Mouse (Mus musculus) neural tube, embryonic 15.5 days (tissue): ENCODE data around the gene Lrrk1. TPM values are rescaled to one million over a fixed set of nuclear protein-coding genes. Genes with fewer than 3 reads are reported as not detected.

Experiments
- ATAC-seq: fragments of 200-750 bp; cut with Nextera tagmentation; 2 replicates; pipeline ENCODE4 v1.8.0; 2017; ENCODE audit warnings: mild to moderate bottlenecking, moderate TSS enrichment, moderate library complexity; ENCODE audit not compliant: low FRiP score
- H3K27ac ChIP-seq: fragments of 300-500 bp; sonication (generic); replicated peaks from 2 replicates; pipeline ENCODE4 v1.5.1; 2015; ENCODE audit warnings: mild to moderate bottlenecking, inconsistent platforms
- H3K27me3 ChIP-seq: fragments of 300-500 bp; sonication (generic); replicated peaks from 2 replicates; pipeline ENCODE4 v1.6.1; 2015; ENCODE audit warnings: inconsistent platforms
- H3K36me3 ChIP-seq: fragments of 300-500 bp; sonication (generic); 2 replicates; pipeline ENCODE4 v1.6.1; 2015; ENCODE audit warnings: inconsistent platforms
- H3K4me1 ChIP-seq: fragments of 300-500 bp; sonication (generic); 2 replicates; pipeline ENCODE4 v1.6.1; 2015; ENCODE audit warnings: inconsistent platforms
- H3K4me2 ChIP-seq: fragments of 300-500 bp; sonication (generic); 2 replicates; pipeline ENCODE4 v1.6.1; 2015; ENCODE audit warnings: inconsistent platforms, mild to moderate bottlenecking, moderate library complexity
- H3K4me3 ChIP-seq: fragments of 300-500 bp; sonication (generic); replicated peaks from 2 replicates; pipeline ENCODE4 v1.5.1; 2015; ENCODE audit warnings: mild to moderate bottlenecking, inconsistent platforms
- H3K9ac ChIP-seq: fragments of 300-500 bp; sonication (generic); replicated peaks from 2 replicates; pipeline ENCODE4 v1.6.1; 2015; ENCODE audit warnings: mild to moderate bottlenecking, inconsistent platforms
- H3K9me3 ChIP-seq: fragments of 300-500 bp; sonication (generic); replicated peaks from 2 replicates; pipeline ENCODE4 v1.6.1; 2016; ENCODE audit warnings: inconsistent platforms
- WGBS: fragments of 180-500 bp; shearing (Covaris S2); methylation state at CpG from one replicate; pipeline ENCODE4 v1.1.7; 2015; ENCODE audit warnings: mixed read lengths; 5-methylcytosine and 5-hydroxymethylcytosine counted together
- polyA plus RNA-seq: library from polyadenylated mRNA; unstranded; fragments of >200 nt; fragmentation: Nextera tagmentation; extraction: Ambion mirVana; gene quantifications from 2 replicates; pipeline ENCODE4 v1.2.1, GENCODE M21; 2015

The Lrrk1 gene
- polyA plus RNA-seq, 1 experiment from 2014 or later: 5.1 TPM

DNA sequence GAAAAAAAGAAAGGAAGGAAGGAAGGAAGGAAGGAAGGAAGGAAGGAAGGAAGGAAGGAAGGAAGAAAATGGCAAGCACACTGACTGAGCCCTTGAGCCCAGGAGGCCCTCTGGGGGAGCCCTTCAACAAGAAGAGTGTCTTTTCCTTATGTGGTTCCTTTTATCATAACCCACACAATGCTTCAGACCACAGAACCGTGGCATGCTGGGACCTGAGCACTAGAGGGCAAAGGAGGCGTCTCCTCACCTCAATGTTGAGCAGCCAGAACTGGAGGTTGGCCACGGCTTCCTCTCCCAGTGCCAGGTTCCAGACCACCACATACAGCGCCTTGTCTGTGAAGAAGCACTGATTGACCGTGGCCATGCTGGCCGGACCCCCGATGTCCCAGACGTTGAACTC is 96.1 kb downstream of the Lrrk1 start:
- Histone ChIP-seq H3K4me3 (no peak overlapping the region), H3K9me3 (no peaks in the 10 kb centered on the region), H3K27ac (no peak overlapping the region), H3K27me3 (no peaks in the 10 kb centered on the region), H3K36me3 (0 out of 2 replicates have a peak, but pooled peaks cover 3% of the 10 kb centered on the region), H3K4me2 (no peak overlapping the region), H3K9ac (no peak overlapping the region), H3K4me1 (peaks cover 2% of the 10 kb centered on the region)
- whole genome bisulfite sequencing: 89% methylated on average over 8 of the region's 8 CpGs
- ATAC-seq: no peak

DNA sequence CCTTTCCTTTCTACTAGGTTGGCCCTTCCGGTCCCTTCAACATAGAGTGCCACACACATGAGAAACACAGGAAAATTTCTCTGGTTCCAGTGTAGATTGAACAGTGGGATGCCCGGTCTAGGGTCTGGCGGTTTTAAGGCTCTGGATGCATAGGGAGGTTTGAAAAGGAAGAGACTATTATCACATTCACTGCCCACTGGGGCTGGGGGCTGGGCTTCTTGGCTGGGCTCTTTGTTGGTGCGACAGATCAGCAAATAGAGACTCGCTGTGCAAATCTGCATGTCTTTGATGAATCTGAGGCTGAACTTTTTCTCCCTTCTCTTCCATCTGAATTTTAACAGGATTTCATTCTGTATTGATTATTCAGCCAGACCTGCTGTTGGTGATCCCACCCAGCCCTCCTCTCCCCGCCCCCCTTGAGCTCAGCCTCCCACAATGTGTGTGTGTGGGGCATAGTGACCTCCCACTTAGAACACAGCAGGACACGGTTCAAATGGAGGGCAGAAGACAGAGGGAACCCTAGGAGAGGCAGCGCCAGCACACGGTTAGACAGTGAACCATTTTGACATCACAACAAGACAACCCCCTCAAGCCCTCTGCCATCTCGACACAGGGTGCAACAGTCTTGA is 105.1 kb downstream of the Lrrk1 start:
- Histone ChIP-seq H3K27ac (peak overlapping the region; percentile 60), H3K9ac (no peak overlapping the region), H3K36me3 (0 out of 2 replicates have a peak, but pooled peaks cover 3% of the 10 kb centered on the region), H3K9me3 (no peaks in the 10 kb centered on the region), H3K4me3 (no peak overlapping the region), H3K4me1 (peaks cover 11% of the 10 kb centered on the region), H3K27me3 (no peaks in the 10 kb centered on the region), H3K4me2 (peak overlapping the region; percentile 6; the same call in 1 of the 2 replicates)
- peak; percentile 63; the same call in 1 of the 2 replicates for ATAC-seq
- WGBS: 10% methylated on average over 10 of the region's 10 CpGs

DNA sequence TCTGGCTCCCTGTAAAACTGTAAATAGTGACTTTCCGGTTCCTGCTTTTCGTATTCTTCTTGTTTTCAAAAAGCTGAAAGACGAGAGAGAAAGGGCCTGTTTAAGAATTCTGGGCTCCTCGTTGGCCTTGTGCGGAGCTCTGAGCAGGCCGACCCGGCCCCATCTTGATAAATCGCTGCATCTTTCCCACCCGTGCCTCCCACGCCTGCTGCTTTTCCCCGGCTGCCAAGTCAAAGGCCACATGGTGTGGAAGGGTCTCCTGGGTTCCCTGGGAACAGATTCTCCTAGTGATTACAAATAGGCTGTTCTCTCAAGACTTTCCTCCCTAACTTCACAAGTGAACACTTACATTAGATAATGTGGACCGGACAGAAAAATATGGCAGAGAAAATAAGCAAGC is 105.9 kb downstream of the Lrrk1 start:
- Histone ChIP-seq H3K36me3 (0 out of 2 replicates have a peak, but pooled peaks cover 2% of the 10 kb centered on the region), H3K9ac (no peak overlapping the region), H3K4me2 (no peak overlapping the region), H3K27me3 (no peaks in the 10 kb centered on the region), H3K4me1 (peaks cover 11% of the 10 kb centered on the region), H3K9me3 (no peaks in the 10 kb centered on the region), H3K27ac (peak overlapping the region; percentile 45; the same call in 1 of the 2 replicates), H3K4me3 (no peak overlapping the region)
- peak; percentile 72; the same call in 1 of the 2 replicates for ATAC-seq
- WGBS: 47% methylated on average over 12 of the region's 12 CpGs

DNA sequence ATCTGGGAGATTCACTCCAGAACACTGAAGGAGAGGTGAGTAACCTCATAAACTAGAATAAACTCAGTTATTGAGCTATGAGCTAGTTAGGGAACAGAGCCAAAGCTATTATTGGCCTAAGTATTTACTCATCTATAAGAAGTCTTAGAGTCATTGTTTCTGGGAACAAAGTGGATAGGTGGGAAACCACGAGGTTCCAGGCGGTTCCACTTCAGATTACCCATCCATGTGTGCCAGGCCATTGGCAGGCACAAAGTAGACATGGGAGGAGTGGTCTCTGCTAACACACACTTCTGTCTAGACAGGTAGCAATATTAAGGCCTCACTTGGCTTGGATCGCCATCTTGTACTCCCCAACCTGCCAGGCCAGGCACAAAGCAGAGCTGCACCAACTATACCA is 110.1 kb downstream of the Lrrk1 start:
- WGBS: 90% methylated on average over 3 of the region's 3 CpGs
- no peak for ATAC-seq
- Histone ChIP-seq H3K9me3 (no peaks in the 10 kb centered on the region), H3K4me1 (peaks cover 7% of the 10 kb centered on the region), H3K4me2 (no peak overlapping the region), H3K9ac (no peak overlapping the region), H3K27ac (no peak overlapping the region), H3K27me3 (no peaks in the 10 kb centered on the region), H3K4me3 (no peak overlapping the region), H3K36me3 (no peaks in the 10 kb centered on the region)

DNA sequence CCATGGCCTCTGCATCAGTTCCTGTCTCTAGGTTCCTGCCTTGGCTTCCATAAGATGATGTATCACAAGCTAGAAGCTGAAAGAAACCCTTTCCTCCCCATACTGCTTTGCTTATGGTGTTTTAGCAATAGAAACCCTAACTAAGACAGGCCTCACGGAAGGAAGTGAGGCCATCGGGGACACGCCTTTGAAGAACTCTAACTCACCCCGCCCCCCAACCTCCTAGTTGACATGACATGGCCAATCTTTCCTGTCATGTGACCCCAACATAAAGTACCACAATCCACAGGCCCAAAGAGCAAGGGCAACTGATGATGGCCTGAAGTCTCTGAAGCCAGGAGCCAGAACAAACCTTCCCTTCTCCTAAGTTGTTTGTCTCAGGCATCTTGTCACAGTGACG is 114.7 kb downstream of the Lrrk1 start:
- no peak overlapping the region for H3K27ac ChIP-seq
- no peaks in the 10 kb centered on the region for H3K9me3 ChIP-seq
- 96% methylated on average over 5 of the region's 5 CpGs for WGBS
- no peaks in the 10 kb centered on the region; the same call in 1 of the 2 replicates for H3K36me3 ChIP-seq
- no peak for ATAC-seq
- no peaks in the 10 kb centered on the region for H3K27me3 ChIP-seq
- H3K9ac ChIP-seq: no peak overlapping the region
- H3K4me1 ChIP-seq: no peaks in the 10 kb centered on the region
- H3K4me3 ChIP-seq: no peak overlapping the region
- H3K4me2 ChIP-seq: no peak overlapping the region

DNA sequence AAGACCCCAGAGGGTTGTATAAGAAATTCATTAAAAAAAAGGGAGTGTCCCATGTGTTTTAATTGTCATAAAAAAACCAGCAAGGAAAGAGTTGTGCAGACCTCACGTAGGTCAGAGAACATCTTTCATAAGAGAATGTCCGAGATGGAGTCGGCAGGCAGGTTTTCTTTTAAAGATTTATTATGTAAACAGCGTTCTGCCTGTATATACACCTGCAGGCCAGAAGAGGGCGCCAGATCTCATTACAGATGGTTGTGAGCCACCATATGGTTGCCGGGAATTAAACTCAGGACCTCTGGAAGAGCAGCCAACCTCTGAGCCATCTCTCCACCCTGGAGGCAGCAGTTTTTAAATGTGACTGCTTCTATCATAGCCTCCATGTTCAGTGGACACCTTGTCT is 116.9 kb downstream of the Lrrk1 start:
- Histone ChIP-seq H3K4me3 (no peak overlapping the region), H3K36me3 (no peaks in the 10 kb centered on the region; the same call in 1 of the 2 replicates), H3K27ac (no peak overlapping the region), H3K9me3 (no peaks in the 10 kb centered on the region), H3K9ac (no peak overlapping the region), H3K4me2 (no peak overlapping the region), H3K27me3 (no peaks in the 10 kb centered on the region), H3K4me1 (no peaks in the 10 kb centered on the region)
- WGBS: 67% methylated on average over 6 of the region's 6 CpGs
- no peak for ATAC-seq

DNA sequence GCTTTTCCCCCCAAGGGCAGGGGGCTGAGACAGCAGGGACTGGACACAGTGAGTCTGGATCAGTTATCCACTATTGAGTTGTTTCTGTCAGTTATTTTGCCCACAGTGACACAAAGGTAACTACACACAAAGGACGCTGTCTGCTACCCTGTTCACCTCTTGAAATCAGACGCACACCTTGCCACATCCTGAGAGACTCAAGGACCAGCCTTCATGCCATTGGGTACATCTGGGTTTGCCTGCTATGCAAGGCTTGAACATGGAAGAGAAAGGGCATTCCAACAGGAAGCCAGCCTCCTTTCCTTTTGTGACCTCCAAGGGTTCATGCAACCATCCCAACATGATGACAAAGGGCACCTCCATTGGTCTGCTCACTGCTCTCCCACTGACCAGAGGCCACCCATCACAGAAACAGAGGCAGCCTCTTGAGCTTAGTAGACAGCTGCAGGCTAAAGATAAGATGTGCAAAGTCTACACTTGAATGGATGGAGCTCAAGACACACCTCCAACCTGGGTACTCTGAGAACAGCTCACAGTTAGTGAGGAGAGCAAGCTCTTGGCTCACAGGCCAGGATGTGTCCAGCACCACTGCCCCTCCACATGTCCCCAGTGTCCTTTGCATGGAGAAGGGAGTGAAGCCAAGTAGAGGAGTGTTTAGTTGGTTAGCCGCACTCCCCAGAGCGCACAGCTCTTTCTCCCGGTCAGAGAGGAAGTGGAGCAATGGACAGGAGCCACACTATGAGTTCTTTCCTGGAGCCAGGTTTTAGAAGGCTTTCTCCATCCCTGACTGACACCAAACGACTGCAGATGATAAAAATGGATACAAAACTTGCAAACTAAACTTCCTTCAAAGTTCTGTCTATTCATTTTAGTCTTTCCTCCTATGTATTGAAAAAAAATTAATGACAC is 121.0 kb downstream of the Lrrk1 start:
- Histone ChIP-seq H3K4me2 (no peak overlapping the region), H3K9ac (no peak overlapping the region), H3K27me3 (no peaks in the 10 kb centered on the region), H3K4me1 (no peaks in the 10 kb centered on the region), H3K36me3 (no peaks in the 10 kb centered on the region; the same call in 1 of the 2 replicates), H3K27ac (no peak overlapping the region), H3K9me3 (no peaks in the 10 kb centered on the region), H3K4me3 (no peak overlapping the region)
- WGBS: 92% methylated on average over 6 of the region's 6 CpGs
- ATAC-seq: no peak

DNA sequence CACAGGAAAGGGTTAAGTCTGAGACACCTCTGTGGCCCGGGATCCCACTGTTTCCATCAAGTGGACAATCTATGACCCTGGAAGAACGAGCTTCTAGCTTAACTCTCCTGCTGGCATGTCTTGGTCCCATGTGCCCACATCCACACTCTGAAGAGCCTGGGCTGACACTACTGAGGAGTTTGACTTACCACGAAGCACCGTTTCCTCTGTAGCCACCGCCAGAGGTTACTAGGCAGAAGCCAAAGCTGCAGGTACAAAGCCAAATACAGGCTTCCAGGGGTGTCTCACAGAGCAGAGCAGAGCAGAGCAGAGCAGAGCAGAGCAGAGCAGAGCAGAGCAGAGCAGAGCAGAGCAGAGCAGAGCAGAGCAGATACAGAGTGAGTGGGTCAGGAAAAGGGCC is 124.7 kb downstream of the Lrrk1 start:
- ATAC-seq: no peak
- H3K27ac ChIP-seq: no peak overlapping the region
- H3K9me3 ChIP-seq: no peaks in the 10 kb centered on the region
- 73% methylated on average over 5 of the region's 5 CpGs for WGBS
- H3K9ac ChIP-seq: no peak overlapping the region
- no peak overlapping the region for H3K4me3 ChIP-seq
- H3K36me3 ChIP-seq: no peaks in the 10 kb centered on the region
- H3K4me1 ChIP-seq: peaks cover 5% of the 10 kb centered on the region; the same call in 1 of the 2 replicates
- no peaks in the 10 kb centered on the region for H3K27me3 ChIP-seq
- no peak overlapping the region for H3K4me2 ChIP-seq

DNA sequence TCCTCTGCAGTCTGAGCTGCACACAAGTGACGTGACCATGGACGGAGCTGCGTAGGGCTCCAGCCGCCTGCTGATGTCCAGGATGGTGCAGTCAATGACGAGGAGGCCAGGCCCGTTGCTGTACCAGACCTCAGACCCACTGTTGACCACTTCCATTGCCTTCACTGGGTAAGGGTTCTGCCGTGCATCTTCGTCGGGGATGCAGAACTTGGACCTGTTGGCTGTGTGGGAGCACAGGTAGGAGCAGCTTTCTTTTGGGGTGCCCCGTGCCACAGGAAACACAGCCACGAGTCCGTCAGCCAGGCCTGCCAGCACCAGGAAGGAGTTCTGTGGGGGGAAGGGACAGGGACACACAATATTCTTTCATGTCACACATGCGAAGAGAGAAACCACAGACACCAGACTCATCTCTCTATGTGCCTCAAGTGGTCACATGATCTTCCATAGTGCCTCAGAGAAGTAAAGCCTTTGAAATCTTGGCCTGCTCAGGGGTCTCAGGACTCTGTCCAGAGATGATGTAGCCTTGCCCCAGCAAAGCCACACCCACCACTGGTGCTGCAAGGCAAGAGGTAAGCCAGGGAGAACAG is 125.5 kb downstream of the Lrrk1 start:
- no peak overlapping the region for H3K27ac ChIP-seq
- H3K27me3 ChIP-seq: no peaks in the 10 kb centered on the region
- H3K9me3 ChIP-seq: no peaks in the 10 kb centered on the region
- peaks cover 5% of the 10 kb centered on the region; the same call in 1 of the 2 replicates for H3K4me1 ChIP-seq
- no peaks in the 10 kb centered on the region for H3K36me3 ChIP-seq
- H3K4me3 ChIP-seq: no peak overlapping the region
- no peak for ATAC-seq
- H3K4me2 ChIP-seq: no peak overlapping the region
- H3K9ac ChIP-seq: no peak overlapping the region
- WGBS: 94% methylated on average over 13 of the region's 13 CpGs

DNA sequence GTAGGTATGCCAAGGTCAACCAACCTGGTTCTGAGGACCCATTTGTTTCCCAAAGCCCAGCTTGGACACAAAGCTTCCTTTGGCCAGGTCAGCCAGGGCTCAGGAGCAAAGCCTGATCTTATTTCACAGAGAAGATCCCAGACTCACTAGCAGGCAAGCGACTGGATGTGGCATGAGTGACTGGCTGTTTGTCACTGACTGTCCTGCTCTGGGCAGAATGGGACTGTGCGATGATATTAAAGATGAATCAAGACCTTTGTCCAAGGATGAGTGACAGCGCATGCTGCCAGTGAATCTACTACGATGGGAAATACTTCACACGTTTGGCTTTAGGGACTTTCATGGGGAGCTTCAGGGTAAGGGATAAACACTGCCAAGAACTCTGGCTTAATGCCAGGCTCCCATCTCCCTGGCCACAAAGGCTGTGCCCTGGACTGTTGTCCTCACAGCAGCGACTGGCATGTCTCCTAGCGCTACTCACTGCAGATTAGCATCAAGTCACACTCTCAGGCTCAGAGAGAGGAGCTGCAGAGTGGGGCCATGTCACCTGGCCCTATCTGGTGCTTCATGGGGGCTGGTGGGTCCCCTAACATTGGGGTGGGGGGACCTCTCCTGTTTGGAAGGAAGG is 127.3 kb downstream of the Lrrk1 start:
- no peak overlapping the region; the same call in 1 of the 2 replicates for H3K27ac ChIP-seq
- H3K27me3 ChIP-seq: no peaks in the 10 kb centered on the region
- no peak overlapping the region for H3K4me2 ChIP-seq
- H3K4me1 ChIP-seq: peaks cover 5% of the 10 kb centered on the region; the same call in 1 of the 2 replicates
- 64% methylated on average over 7 of the region's 7 CpGs for WGBS
- peak; percentile 41; the same call in 1 of the 2 replicates for ATAC-seq
- H3K9ac ChIP-seq: no peak overlapping the region
- no peak overlapping the region for H3K4me3 ChIP-seq
- H3K36me3 ChIP-seq: no peaks in the 10 kb centered on the region
- H3K9me3 ChIP-seq: no peaks in the 10 kb centered on the region

DNA sequence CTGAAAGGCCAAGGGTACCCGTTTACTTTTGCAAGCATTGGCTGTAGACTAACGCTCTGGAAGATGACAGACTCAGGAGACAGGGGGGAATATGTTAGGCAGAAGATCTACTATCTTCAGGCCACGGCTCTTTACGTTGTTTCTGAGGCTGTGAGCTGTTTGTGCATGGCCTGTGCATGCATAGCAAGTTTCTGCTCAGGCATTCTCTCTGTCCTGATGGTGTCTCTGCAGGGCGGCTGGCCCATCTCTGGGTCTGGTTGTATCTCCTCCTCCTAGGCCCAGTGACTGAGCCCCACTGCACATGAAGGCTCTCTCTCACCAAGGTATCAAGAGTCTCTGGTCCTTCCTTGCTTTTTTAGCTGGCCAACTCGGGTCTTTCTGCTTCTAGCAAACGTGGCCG is 127.9 kb downstream of the Lrrk1 start:
- ATAC-seq: no peak
- no peaks in the 10 kb centered on the region for H3K9me3 ChIP-seq
- H3K4me3 ChIP-seq: no peak overlapping the region
- no peak overlapping the region for H3K4me2 ChIP-seq
- H3K27ac ChIP-seq: no peak overlapping the region
- 93% methylated on average over 8 of the region's 8 CpGs for WGBS
- H3K4me1 ChIP-seq: peaks cover 5% of the 10 kb centered on the region; the same call in 1 of the 2 replicates
- H3K9ac ChIP-seq: no peak overlapping the region
- no peaks in the 10 kb centered on the region for H3K27me3 ChIP-seq
- H3K36me3 ChIP-seq: no peaks in the 10 kb centered on the region
